Mouse (Mus musculus) testis, adult 2 months (tissue): ENCODE results near the gene Dnm2.

Experiments used
- CTCF ChIP-seq: fragments of 200-500 bp; IDR thresholded peaks from 2 replicates; pipeline ENCODE4 v1.5.1; 2012; ENCODE audit warnings: low read depth, mild to moderate bottlenecking, inconsistent platforms, low read length, moderate library complexity; ENCODE audit not compliant: control insufficient read depth, insufficient read depth, insufficient replicate concordance
- POLR2A ChIP-seq: fragments of 200-500 bp; IDR thresholded peaks from 2 replicates; pipeline ENCODE4 v1.6.1; 2012; ENCODE audit warnings: low read depth, mild to moderate bottlenecking, inconsistent platforms, low read length, moderate library complexity; ENCODE audit not compliant: control insufficient read depth

- no peak for TF ChIP-seq POLR2A
- TF ChIP-seq CTCF, result no peak
Measured at GRCm38 (mm10) chr9:21451391-21451790, 26.7 kb downstream of the Dnm2 start.
